Mouse (Mus musculus) left cerebral cortex, postnatal 10 days (tissue): ENCODE results near the gene Xkr7. TPM values are rescaled to one million over a fixed set of nuclear protein-coding genes. Genes with fewer than 3 reads are reported as not detected.

Experiments used
- DNase-seq, 2 experiments: peaks; one replicate each; pipeline ENCODE4 v3.0.0; 2021 to 2022; ENCODE audit warnings: low spot score in 2 of 2, mixed read lengths in 1 of 2; ENCODE audit errors: extremely low spot score in 1 of 2
- intact Hi-C: fragments of 180-260 bp; cut with DNase I; formaldehyde crosslinking; loops from one replicate; pipeline ENCODE4 v1.15.1; 2025
- total RNA-seq, 2 experiments: library from RNA; stranded (reverse); gene quantifications; 2 replicates each; pipeline ENCODE4 v1.2.3; 2021

Xkr7 gene
- 10 to 100 TPM; 11.8 to 12.4 TPM for total RNA-seq

GRCm38 (mm10) chr2:153031126-153032082 lies at the start of gene Xkr7:
Gene Xkr7 (plus strand): TSS chr2:153031852.
- peak in 1 of 2 experiments; percentile 59 for DNase-seq
- intact Hi-C loops = no loop called here

DNA sequence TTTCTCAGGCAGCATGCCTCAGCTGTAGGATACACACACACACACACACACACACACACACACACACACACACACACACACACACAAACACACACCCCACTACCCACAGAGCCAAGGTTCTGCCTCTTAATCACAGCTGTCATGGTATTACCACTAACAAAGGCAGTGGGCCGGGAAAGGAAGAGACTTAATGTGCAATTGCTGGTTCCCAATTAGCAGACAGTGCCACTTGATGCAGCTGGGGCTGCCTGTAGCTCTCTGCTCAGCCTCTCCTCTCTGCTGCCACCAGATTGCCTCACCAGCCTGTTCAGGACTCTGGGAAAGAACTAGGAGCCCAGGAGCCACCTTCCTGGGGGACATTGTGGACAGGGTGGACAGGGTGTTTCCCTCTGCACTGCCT lies 46.1 kb upstream of the Xkr7 start:
- intact Hi-C loops = no loop called here
- peak in 1 of 2 experiments; percentile 8 for DNase-seq

DNA sequence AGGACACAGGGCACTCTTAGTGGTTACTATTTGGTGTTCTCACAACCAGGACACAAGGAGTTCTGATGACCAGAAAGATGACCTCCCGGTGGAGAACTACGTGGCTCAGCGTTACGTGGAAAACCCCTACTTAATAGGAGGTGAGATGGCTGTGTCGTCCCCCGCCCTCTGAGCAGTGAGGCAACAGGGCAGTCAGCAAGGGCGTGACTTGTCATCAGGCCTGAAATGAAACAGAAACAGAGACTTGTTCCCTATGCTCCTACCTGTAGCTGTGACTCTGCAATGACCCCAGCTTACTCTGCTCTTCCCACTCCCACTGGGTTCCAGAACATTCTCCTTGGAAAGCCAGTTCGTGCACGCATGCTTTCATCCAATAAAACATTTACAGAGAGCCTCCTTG lies 40.1 kb upstream of the Xkr7 start:
- DNase-seq = no peak
- intact Hi-C loops = no loop called here

DNA sequence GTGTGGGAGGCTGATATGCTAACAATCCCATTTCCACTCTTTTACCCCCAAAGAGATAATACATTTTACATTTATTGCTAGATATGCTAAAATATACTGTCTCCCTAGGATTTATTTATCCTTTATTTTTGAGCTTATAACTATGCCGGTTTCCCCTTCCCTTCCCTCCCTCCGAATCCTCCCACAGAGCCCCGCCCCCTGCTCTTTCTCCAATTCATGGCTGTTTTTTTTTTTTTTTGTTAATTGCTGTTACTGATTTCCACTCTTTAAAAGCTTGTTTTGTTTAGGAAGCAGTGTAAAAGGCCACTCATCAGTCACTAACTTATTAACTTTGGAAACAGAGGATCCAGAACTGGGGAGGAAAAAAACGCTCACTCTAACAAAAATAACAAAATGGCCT lies 34.6 kb upstream of the Xkr7 start:
- DNase-seq = no peak
- intact Hi-C loops = no loop called here

- DNase-seq = no peak
- intact Hi-C loops = no loop called here
Observed at GRCm38 (mm10) chr2:153002492-153003248, 29.0 kb upstream of the Xkr7 start.

DNA sequence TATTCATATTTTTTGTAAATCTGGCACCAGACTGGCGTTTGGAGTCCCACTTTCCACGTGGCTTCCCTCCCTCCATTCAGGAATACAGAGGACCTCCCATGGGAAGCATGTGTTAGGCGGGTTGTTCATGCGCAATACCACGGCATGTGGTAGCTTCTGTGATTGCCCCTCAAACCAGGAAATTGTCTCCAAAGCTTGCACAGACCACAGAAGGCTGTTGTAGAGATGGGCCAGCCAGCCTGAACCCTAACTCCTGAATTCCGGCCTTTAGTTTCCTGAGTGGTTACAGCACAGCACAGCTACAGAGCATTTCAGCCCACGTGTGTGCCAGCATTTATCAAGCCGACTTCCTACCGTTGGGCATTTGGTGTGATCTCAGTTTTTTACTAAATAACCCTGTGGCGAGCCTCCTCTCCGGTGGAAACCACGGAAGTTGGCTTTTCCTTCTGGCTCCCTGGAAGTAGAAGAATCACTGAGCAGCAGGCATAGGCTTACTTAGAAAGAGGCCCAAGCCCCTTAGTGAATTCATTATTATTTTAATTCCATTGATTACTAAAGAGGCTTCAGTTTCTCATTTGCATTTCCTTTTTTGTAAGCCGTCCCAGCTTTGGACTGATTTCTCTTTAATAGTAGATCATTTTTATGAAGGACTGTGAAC lies 27.8 kb upstream of the Xkr7 start:
- DNase-seq = no peak
- intact Hi-C loops = no loop called here

DNA sequence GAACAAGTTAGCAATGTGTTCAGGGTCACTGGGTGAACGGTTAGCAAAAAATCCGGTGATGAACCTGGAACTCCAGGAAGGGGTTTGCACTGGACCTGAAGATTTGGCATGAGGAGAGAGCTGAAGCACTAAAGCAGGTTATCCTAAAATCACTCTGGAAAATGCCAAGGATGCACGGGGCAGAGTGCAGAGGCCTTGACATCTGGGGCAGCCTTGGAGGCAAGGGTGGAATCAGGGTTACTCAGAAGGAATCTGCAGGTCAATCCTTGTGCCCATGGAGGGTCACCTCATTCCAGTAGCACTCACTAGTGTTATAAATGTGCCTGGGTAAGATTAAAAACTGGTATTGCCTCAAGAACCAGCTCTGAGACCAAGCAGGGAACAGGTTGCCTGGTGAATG lies 25.7 kb upstream of the Xkr7 start:
- intact Hi-C loops = no loop called here
- DNase-seq = no peak

DNA sequence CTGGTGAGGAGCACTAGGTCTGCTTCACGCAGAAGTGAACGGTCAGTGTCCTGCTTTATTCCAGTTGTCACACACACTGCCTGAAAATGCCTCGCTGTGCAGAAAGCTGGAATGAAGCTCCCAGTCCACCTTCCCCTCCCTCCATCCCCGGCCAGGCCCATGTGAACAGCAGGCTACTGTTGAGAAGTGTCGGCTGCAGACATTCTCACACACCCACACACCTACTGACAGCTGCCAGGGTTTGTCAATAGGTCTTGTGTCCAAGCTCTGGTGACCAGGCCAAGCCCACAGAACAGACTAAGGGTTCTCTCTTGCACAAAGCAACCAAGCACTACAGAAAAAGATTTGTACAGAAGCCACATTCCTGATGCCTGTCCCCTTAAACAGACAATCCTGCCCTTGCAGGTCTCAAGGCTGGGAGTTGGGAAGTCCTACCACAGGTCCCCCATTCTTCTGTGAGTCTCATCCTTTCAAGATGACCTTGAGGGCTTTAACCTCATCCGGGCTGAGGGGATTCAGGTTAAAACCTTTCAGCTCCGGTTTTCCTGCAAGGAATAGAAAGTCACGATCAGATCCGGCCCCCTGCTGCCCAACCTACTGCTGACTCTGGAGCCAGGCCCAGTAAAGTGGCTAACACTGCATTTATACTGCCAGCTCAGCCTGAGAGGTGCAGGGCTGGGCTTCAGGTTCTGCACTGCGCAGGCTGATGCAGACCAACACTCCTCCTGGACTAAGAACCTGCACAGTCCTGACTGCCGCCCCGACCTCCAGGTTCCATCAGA lies 22.3 kb upstream of the Xkr7 start:
- DNase-seq = no peak
- intact Hi-C loops = no loop called here

GRCm38 (mm10) chr2:153013724-153014515 lies 17.7 kb upstream of the Xkr7 start:
- no peak for DNase-seq
- intact Hi-C loops = no loop called here

DNA sequence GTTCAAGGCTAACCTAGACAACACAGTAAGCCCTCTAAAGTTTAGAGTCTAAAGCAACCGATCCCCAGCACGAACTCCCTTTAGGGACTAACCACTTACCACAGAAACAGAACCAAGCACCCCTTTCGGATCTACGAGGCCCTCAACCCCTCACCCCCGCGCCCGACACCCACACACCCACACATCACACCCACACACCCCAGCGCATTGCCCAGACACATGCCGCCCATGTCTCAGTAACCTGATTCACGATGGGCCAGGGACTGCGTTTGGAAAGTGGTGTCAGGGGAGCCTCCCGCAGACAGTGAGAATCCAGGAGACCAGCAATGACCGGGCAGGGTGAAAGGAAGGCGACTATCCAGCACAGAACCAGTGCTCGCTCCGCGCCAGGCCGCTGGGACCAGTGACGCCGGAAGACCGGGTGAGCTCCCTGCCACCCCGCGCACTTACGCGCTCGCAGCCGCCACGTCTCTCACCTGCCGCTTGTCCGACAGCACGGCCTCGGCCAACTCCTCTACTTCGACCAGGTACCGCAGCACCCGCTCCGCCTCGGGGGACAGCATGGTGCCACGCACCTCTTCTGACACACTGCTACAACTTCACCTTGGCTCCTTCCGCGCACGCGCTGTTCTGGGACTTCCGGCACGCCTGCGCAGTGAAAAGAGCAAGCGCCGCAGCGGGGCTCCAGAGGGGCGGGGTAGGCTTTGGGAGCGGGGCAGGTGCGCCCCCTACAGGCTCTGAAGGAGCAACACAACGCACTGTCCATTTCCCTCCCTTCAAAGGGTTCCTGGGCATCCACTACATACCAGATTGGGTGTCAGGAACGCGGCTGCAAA lies 16.7 kb upstream of the Xkr7 start, which contains the start of gene Pdrg1:
Pdrg1 (minus strand) TSS at position 670 of the 836 bp plus-strand sequence.
- peak; percentile 91 to 95 for DNase-seq
- intact Hi-C loops = loop anchor here (5.0 kb wide), 1 partner anchor 98 kb away; no protein-coding TSS in a partner anchor

- no peak for DNase-seq
- intact Hi-C loops = loop anchor here (5.0 kb wide), 1 partner anchor 99 kb away; no protein-coding TSS in a partner anchor
Observed at GRCm38 (mm10) chr2:153015804-153016203, 15.8 kb upstream of the Xkr7 start.

GRCm38 (mm10) chr2:153016786-153017185 lies 14.9 kb upstream of the Xkr7 start:
- intact Hi-C loops = loop anchor here (5.0 kb wide), 1 partner anchor 99 kb away; no protein-coding TSS in a partner anchor
- DNase-seq = no peak

- intact Hi-C loops = loop anchor here (5.0 kb wide), 1 partner anchor 102 kb away; no protein-coding TSS in a partner anchor
- no peak for DNase-seq
Observed at GRCm38 (mm10) chr2:153019355-153019754, 12.3 kb upstream of the Xkr7 start.

GRCm38 (mm10) chr2:153021163-153021562 lies 10.5 kb upstream of the Xkr7 start:
- no peak for DNase-seq
- intact Hi-C loops = no loop called here

DNA sequence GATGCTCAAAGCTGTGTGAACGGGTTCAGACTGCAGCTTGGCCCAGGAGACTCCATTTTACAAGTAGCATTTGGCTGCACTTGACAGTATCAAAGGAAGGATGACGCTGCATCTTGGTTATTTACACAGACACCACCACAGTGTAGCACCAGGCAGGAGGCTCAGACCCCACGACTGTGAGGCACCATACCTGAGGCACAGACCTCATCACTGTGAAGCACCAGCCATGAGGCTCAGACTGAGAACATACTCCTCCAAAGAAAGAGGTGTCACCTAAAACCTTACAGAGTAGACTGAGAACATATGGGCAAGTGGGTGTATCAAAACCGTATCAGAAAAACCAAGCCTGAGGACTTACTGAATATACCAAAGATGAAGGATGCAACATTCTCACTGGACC lies 8.8 kb upstream of the Xkr7 start:
- no peak for DNase-seq
- intact Hi-C loops = no loop called here

- no peak for DNase-seq
- intact Hi-C loops = no loop called here
Observed at GRCm38 (mm10) chr2:153026052-153026451, 5.6 kb upstream of the Xkr7 start.

GRCm38 (mm10) chr2:153027501-153027900 lies 4.2 kb upstream of the Xkr7 start:
- no peak for DNase-seq
- intact Hi-C loops = no loop called here
